Mouse (Mus musculus): ENCODE results near the gene S1pr1.
A peak's percentile ranks its signal among the peaks of the same experiment; 100 is the strongest.

S1pr1 gene

GRCm38 (mm10) chr3:115673663-115674157, 41.2 kb downstream of the S1pr1 start:
- no peak for DNase-seq

GRCm38 (mm10) chr3:115672965-115673662, 41.8 kb downstream of the S1pr1 start:
- DNase-seq, result no peak

GRCm38 (mm10) chr3:115669230-115669629, 45.6 kb downstream of the S1pr1 start:
- no peak for DNase-seq

GRCm38 (mm10) chr3:115667182-115667581, 47.7 kb downstream of the S1pr1 start:
- DNase-seq, result no peak

- no peak for DNase-seq
These were observed 48.3 kb downstream of the S1pr1 start for GRCm38 (mm10) chr3:115666547-115666946.

- DNase-seq, result no peak
These were observed 50.4 kb downstream of the S1pr1 start for GRCm38 (mm10) chr3:115664497-115664896.

- DNase-seq, result peak; percentile 7
These were observed 54.0 kb downstream of the S1pr1 start for GRCm38 (mm10) chr3:115660701-115661460.
